Mouse (Mus musculus): Measurements from ENCODE around the gene Olfr311. TPM values are rescaled to one million over a fixed set of nuclear protein-coding genes. Genes with fewer than 3 reads are reported as not detected.
"Not testable (repeated sequence)": the region's sequence is repeated elsewhere in the genome, so short reads cannot be mapped to it uniquely, and the experiment has no call there.

The Olfr311 gene
- not detected in 2 replicates for total RNA-seq (2012; rRNA removed)
- polyA plus RNA-seq (2012; ENCODE audit: insufficient read depth in 1 of 2, insufficient read length in 2 of 2, low read depth in 1 of 2, low replicate concordance in 2 of 2, missing spikeins in 1 of 2) = not detected

DNA sequence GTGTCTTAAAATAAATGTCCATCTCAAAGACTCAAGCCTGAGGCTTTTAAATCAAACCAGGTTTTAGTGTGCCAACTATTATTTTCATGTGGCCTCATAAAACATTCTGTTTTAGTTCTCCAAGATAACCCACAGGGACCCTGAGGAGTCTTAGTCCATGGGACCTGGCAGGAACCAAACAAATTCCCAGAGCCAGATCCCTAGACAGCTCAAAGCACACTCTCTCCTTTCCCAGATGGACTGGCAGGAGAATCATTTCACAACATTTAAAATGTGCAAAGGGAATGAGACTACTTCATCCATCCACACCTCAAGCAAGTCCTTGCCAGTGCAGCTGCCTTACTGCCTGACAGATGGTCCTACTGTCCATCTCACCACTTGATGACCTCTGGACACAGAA lies at the start of gene Olfr311:
TSS of gene Olfr311 (plus strand) at position 301 of the 400 bp plus-strand sequence.
- not testable (repeated sequence) for H3K79me2 ChIP-seq (ENCODE audit: control insufficient read depth, insufficient read depth, low read length, poor library complexity); H3K9ac ChIP-seq (ENCODE audit: control insufficient read depth, low read depth, low read length, poor library complexity, severe bottlenecking); H3K9me3 ChIP-seq (replicated peaks; ENCODE audit: insufficient read depth, low read length); H3K4me3 ChIP-seq (ENCODE audit: control insufficient read depth in 1 of 2, insufficient read depth in 1 of 2, low read depth in 2 of 2, low read length in 2 of 2); H3K27ac ChIP-seq (ENCODE audit: control insufficient read depth, low read depth, low read length); H3K36me3 ChIP-seq (ENCODE audit: control insufficient read depth in 1 of 2, insufficient read depth in 2 of 2, low read length in 2 of 2); H3K4me1 ChIP-seq (ENCODE audit: control insufficient read depth in 1 of 2, insufficient read depth in 2 of 2, low read length in 2 of 2); DNase-seq (ENCODE audit: low read depth, low spot score)
- H3K27me3 ChIP-seq (ENCODE audit: control insufficient read depth in 1 of 2, insufficient read depth in 2 of 2, low read length in 2 of 2) = peaks cover 11 to 39% of the 10 kb centered on the region in 2 experiments

- H3K4me1 ChIP-seq (ENCODE audit: control insufficient read depth in 1 of 2, insufficient read depth in 2 of 2, low read length in 2 of 2) = peaks cover 0 to 7% of the 10 kb centered on the region in 2 experiments; a peak in 2 of 4 replicates
- peaks cover 4 to 5% of the 10 kb centered on the region in 2 experiments; a peak in 2 of 4 replicates for H3K27me3 ChIP-seq (ENCODE audit: control insufficient read depth in 1 of 2, insufficient read depth in 2 of 2, low read length in 2 of 2)
- peaks cover 0 to 5% of the 10 kb centered on the region in 2 experiments; a peak in 2 of 4 replicates for H3K36me3 ChIP-seq (ENCODE audit: control insufficient read depth in 1 of 2, insufficient read depth in 2 of 2, low read length in 2 of 2)
- TF ChIP-seq CHD2 (IDR thresholded peaks at IDR 0.05; ENCODE audit: low read length) (no peak), GABPA (IDR thresholded peaks at IDR 0.05; ENCODE audit: low read depth, low read length) (no peak), ZNF384 (IDR thresholded peaks at IDR 0.05; ENCODE audit: low read depth, low read length) (no peak), RCOR1 (IDR thresholded peaks at IDR 0.05; ENCODE audit: low read depth, low read length) (no peak), MXI1 (IDR thresholded peaks at IDR 0.05; ENCODE audit: low read depth, low read length) (no peak), SIN3A (IDR thresholded peaks at IDR 0.05; ENCODE audit: low read length) (no peak), NRF1 (IDR thresholded peaks at IDR 0.05; ENCODE audit: insufficient read depth, low read depth, low read length, poor library complexity, severe bottlenecking) (no peak), NELFE (IDR thresholded peaks at IDR 0.05; ENCODE audit: low read depth, low read length) (no peak)
- no peaks in the 10 kb centered on the region for H3K9me3 ChIP-seq (replicated peaks; ENCODE audit: insufficient read depth, low read length)
- no peaks in the 10 kb centered on the region for H3K79me2 ChIP-seq (ENCODE audit: control insufficient read depth, insufficient read depth, low read length, poor library complexity)
- peak; percentile 56 for DNase-seq (ENCODE audit: low read depth, low spot score)
- no peak overlapping the region for H3K27ac ChIP-seq (ENCODE audit: control insufficient read depth, low read depth, low read length)
- H3K4me3 ChIP-seq (ENCODE audit: control insufficient read depth in 1 of 2, insufficient read depth in 1 of 2, low read depth in 2 of 2, low read length in 2 of 2) = no peak overlapping the region
- H3K9ac ChIP-seq (ENCODE audit: control insufficient read depth, low read depth, low read length, poor library complexity, severe bottlenecking) = no peak overlapping the region
These were observed 49.5 kb upstream of the Olfr311 start for GRCm38 (mm10) chr11:58789532-58789931.

DNA sequence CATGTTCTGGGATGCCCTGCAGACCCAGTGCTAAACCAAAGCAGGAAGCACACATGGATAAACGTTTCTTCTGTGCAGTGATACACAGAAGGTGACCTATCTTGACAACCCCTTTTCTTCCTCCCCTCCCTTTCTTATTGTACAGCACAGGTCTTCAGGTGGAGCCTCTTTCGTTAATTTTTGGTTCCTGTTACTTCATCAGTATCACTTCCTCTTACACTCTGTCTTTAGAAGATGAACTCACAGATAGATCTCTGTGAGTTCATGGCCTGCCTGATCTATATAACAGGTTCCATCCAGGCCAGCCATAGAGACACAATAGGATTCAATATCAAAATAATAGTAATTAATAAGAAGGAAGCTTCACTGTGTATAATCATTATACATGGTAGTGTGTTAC lies 49.0 kb upstream of the Olfr311 start:
- peaks cover 0 to 7% of the 10 kb centered on the region in 2 experiments; a peak in 2 of 4 replicates for H3K4me1 ChIP-seq (ENCODE audit: control insufficient read depth in 1 of 2, insufficient read depth in 2 of 2, low read length in 2 of 2)
- TF ChIP-seq NELFE (IDR thresholded peaks at IDR 0.05; ENCODE audit: low read depth, low read length) = no peak
- TF ChIP-seq SIN3A (IDR thresholded peaks at IDR 0.05; ENCODE audit: low read length) = no peak
- no peak for TF ChIP-seq E2F4 (IDR thresholded peaks at IDR 0.05; ENCODE audit: borderline replicate concordance, low read depth, low read length)
- TF ChIP-seq ZKSCAN1 (IDR thresholded peaks at IDR 0.05; ENCODE audit: low read depth, low read length) = no peak
- TF ChIP-seq CTCF (IDR thresholded peaks at IDR 0.05 in 2 of 3, conservative IDR thresholded peaks at IDR 0.05 in 1 of 3; ENCODE audit: control insufficient read depth in 1 of 3, insufficient read depth in 1 of 3, low read depth in 2 of 3, low read length in 3 of 3, poor library complexity in 1 of 3, severe bottlenecking in 1 of 3) = no peak
- H3K9ac ChIP-seq (ENCODE audit: control insufficient read depth, low read depth, low read length, poor library complexity, severe bottlenecking) = no peak overlapping the region
- H3K27ac ChIP-seq (ENCODE audit: control insufficient read depth, low read depth, low read length) = no peak overlapping the region
- peak; percentile 31 for DNase-seq (ENCODE audit: low read depth, low spot score)
- H3K79me2 ChIP-seq (ENCODE audit: control insufficient read depth, insufficient read depth, low read length, poor library complexity) = no peaks in the 10 kb centered on the region
- H3K4me3 ChIP-seq (ENCODE audit: control insufficient read depth in 1 of 2, insufficient read depth in 1 of 2, low read depth in 2 of 2, low read length in 2 of 2) = no peak overlapping the region
- H3K36me3 ChIP-seq (ENCODE audit: control insufficient read depth in 1 of 2, insufficient read depth in 2 of 2, low read length in 2 of 2) = peaks cover 0 to 5% of the 10 kb centered on the region in 2 experiments; a peak in 2 of 4 replicates
- H3K9me3 ChIP-seq (replicated peaks; ENCODE audit: insufficient read depth, low read length) = no peaks in the 10 kb centered on the region
- peaks cover 2 to 5% of the 10 kb centered on the region in 2 experiments; a peak in 2 of 4 replicates for H3K27me3 ChIP-seq (ENCODE audit: control insufficient read depth in 1 of 2, insufficient read depth in 2 of 2, low read length in 2 of 2)

All from MEL (cell line).